Mouse (Mus musculus): Measurements from ENCODE around the gene Fnbp1l. TPM values are rescaled to one million over a fixed set of nuclear protein-coding genes. Genes with fewer than 3 reads are reported as not detected.

Fnbp1l gene
- total RNA-seq, 2 experiments from 2014 or later: 63.6 to 64.1 TPM

DNA sequence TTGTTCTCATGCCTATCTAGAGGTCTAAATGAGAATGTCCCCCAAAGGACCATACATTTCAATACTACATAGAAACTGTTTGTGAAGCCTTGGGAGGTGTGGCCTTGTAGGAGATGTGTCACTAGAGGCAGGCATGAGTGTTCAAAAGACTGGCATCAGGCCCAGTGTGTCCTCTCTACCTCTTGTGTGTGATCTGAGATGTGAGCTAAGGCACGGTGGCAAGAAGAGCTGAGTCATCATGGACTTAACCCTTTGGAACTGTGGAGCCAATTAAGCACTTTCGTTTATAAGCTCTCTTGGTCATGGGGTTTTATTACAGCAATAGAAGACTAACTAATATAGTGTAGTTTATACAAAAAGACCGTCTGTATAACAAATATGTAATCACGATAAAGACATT, 16.3 kb downstream of the Fnbp1l start:
- DNase-seq: no peak

GRCm38 (mm10) chr3:122602370-122602769, 17.1 kb downstream of the Fnbp1l start:
- DNase-seq: no peak

DNA sequence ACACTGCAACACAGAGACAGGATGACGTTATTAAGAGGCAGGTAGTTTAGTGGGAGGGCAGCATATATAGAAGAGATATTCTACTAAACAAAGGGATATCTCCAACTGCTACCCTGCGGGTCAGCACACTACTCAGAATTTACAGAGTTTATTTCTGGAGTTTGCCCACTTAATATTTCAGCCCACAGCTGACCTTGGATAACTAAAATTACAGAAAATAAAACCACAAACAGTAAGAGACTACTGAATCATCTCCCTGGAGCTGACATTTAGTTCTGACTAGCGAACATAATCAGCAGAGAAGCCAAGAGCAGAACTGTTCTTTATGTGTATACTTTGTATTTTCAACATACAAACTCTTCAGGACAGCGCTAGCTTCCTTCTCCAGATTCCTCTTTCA, 20.2 kb downstream of the Fnbp1l start:
- no peak for DNase-seq

DNA sequence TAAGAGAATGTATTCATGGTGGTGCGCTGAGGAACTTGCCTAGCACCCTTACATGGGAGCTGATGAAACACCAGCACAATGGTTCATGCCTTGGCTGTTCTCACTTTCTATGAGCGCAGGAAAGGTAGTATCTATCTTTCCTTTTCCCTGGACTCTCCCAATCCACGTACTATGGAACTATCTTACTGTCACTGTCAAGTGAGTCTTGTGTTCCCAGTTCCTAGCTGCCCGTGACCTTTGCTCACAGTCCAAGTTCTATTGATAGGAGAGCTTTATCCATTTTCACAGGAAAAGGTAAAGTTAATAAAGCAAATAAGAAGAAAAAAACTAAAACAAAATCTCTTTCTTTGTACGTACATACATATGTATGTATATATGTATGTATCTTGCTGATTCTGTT, 28.7 kb downstream of the Fnbp1l start:
- no peak for DNase-seq

DNA sequence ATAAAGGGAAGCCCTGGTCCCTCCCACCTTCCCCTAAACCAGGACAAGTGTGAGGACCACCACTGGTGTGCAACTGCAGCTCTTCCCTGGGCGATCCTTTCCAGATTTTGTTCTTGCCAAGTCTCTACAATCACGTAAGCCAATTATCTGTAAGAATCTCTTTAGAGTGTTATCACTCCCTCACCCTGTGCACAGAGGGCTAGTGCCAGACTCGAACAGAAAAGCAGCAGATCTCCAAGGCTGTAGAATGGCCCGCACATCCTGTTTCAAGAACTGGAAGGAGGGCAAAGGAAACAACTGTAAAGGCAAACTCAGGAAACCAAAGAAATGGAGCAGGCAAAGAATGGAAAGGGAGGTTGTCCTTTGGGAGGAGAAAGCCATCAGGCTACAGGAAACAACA, 29.2 kb downstream of the Fnbp1l start:
- DNase-seq: no peak

DNA sequence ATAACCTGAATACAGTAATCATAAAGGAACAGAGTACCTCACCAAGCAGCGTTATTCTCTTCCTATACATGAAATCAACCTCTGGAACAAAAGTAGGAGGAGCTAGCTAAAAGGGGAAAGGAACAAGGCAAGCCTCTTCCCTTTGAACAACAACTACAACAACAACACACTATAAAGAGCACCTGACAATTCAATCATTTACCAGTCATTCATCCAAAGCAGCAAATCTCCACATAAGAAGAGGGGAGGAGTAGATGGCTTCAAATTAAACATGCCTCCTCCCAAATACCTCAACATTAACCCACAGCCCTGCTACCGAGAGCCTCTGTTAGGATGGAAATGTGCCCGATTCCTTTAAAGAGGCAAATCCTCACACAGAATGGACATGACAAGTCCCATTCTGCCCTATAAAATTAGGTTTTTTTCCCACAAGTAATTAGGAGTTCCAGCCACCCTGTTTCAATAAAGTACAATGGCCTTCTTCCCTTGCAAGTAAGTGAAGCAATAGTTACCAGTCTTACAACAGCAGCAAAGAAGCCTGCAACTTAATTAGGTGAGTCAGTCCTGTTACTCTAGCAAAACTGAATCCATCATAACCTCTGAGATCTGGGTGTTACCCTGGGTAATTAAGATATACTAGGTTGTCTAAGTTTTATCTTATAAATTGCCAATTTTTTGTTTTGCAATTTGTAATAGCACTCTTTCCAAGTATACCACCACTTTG, 32.4 kb downstream of the Fnbp1l start:
- no peak for DNase-seq

DNA sequence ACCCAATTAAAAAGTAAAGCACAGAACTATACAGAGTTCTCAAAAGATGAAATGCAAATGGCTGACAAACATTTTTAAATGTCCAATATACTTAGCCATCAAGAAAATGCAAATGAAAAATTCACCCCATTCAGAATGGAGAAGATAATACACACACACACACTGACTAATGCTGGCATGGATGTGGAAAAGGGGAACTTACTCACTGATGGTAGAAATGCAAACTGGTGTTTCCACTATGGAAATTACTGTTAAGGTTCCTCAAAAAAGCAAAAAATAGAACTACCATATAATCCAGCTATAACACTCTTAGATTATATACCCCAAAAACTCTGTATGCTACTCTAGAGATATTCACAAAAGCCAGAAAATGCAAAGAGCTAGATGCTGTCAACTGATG, 42.2 kb downstream of the Fnbp1l start:
- no peak for DNase-seq

DNA sequence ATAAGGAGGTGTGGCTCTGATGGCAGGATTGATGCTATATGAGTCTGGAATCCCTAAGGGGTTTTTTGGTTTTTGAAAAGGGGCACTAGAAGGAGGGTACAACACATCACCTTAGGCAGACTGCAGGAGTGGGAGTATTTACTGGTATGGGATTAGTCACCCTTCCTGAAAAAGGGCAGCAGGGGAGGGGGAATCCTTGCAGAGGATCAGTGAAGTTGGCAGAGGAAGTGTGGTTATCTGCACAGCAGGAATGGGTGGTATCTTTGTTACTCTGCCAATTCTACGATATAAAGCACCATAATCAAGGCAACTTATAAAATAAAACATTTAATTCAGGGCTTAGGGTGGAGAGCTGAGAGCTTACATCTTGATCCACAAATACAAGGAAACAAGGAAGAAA, 44.6 kb downstream of the Fnbp1l start:
- DNase-seq: no peak

- DNase-seq: no peak
These were observed 45.9 kb downstream of the Fnbp1l start for GRCm38 (mm10) chr3:122573426-122574286.

GRCm38 (mm10) chr3:122566549-122566948, 53.0 kb downstream of the Fnbp1l start:
- DNase-seq: no peak

- no peak for DNase-seq
These were observed 53.4 kb downstream of the Fnbp1l start for GRCm38 (mm10) chr3:122566112-122566511.

- DNase-seq: peak; percentile 12
These were observed 54.2 kb downstream of the Fnbp1l start for GRCm38 (mm10) chr3:122565285-122565684.

GRCm38 (mm10) chr3:122557766-122558165, 61.7 kb downstream of the Fnbp1l start:
- DNase-seq: no peak

- DNase-seq: no peak
These were observed 68.3 kb downstream of the Fnbp1l start for GRCm38 (mm10) chr3:122551174-122551573.

DNA sequence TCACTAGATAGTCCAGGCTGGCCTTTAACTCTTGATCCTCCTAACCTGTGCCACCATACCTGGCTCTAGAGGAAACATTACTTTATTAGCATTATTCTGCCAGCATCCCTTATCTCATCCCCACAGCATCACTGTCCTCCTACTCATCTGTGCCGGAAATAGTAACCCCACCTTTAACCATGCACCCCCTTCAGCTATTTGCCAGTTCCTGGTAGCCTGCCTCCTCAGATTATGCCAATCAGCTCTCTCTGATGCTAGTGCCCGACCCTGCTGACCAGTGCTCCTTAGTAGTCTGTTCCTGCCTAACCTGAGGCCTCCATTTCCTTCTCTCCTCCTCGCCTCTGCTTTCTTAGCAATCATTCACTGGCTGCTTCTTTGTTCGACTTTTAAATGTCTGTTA, 72.0 kb downstream of the Fnbp1l start:
- DNase-seq: no peak

- DNase-seq: no peak
These were observed 74.2 kb downstream of the Fnbp1l start for GRCm38 (mm10) chr3:122545346-122545745.

DNA sequence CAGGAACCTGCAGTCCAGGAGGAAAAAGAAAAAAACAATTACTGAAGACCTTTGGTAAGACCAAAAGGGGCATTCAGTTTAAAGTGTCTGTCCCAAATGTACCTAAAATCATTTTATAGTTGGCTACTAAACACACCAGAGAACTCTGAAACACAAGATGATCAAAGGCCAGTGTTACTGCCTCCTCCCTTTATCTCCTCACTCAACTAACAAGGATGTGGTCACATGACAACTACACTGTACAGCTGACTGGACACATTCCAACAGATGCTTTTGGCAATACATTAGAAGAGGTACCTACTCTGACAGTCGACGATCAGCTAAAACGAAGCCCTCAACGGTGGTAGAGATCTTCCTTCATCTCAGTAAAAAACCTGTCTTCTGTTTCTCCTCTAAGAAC, 78.6 kb downstream of the Fnbp1l start:
- no peak for DNase-seq

- DNase-seq: no peak
These were observed 79.4 kb downstream of the Fnbp1l start for GRCm38 (mm10) chr3:122539961-122540690.

GRCm38 (mm10) chr3:122538851-122539250, 80.7 kb downstream of the Fnbp1l start:
- no peak for DNase-seq

DNA sequence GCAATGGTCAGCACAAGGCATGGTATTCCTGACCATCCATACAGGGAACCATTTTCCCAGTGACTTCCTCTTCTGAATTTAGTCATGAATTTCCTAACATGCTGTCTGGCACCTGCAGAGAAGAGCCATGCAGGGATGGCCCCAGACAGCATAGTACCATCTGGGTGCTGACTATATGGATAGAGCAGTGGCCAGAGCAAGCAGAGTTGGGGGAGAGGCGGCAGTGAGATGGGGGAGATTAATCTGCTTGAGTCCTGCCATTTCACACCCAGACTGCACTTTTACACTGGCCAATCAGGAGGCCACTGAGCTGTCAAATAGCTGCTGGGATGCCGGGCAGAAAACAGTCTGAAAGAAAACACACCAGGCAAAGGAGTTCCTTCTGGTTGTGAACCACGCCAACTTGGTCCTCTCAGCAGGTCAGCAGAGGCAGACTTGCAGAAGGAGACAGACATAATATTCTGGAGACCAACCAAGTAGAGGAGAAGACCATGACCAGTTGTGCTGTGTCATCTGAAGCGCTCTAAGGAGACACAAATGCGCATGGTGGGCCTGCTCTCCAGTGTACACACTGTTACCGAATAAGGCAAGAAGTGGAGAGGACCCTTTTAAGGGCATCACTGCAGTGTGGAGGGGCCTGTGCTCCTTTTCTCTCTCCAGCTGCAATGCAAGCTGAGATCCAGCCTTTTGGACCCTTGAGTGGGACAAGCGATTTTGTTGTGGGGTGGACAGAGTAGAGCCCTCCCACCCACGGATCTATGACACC, 83.4 kb downstream of the Fnbp1l start:
- DNase-seq: no peak

DNA sequence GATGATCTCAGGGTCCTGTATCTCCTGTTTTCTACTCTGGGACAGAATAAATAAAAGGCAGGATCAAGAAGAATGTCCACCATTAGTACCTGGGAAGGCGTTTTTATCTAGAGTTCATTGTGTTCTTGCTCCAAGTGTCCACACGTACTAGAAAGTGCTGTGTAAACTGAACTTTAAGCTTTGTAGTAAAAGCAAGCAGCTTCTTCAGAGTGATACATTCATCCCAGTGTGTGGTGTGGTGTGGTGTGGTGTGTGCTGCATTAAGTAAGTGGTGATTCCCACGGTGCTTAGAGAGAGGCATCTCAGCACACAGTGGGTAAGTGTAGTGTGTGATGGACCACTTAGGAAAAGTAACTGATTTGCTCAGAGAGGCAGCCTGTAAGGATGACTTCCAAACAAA, 91.0 kb downstream of the Fnbp1l start:
- DNase-seq: no peak

DNA sequence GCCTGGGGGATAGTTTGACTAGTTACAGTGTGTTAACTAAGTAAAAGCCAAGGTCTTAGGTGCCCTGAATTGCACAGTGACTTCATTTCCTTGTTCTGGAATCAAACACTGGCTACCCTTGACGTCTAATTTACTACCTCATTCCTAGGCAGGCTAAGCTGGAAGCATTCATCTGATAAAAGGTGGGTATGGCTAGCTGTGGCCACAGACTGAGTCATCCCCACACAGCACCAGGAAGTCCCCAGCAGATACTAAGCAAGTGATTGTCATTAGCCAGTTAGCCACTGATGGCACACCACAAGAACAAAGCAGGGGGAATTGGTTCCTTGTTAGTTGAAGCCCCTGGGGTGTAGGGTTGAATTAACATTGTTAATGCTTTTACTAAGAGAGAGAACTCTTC, 98.2 kb downstream of the Fnbp1l start:
- DNase-seq: no peak
